Mouse (Mus musculus): ENCODE results near the gene Spock1. TPM values are rescaled to one million over a fixed set of nuclear protein-coding genes. Genes with fewer than 3 reads are reported as not detected.

Spock1 gene
- total RNA-seq, 2 experiments from 2014 or later: not detected

DNA sequence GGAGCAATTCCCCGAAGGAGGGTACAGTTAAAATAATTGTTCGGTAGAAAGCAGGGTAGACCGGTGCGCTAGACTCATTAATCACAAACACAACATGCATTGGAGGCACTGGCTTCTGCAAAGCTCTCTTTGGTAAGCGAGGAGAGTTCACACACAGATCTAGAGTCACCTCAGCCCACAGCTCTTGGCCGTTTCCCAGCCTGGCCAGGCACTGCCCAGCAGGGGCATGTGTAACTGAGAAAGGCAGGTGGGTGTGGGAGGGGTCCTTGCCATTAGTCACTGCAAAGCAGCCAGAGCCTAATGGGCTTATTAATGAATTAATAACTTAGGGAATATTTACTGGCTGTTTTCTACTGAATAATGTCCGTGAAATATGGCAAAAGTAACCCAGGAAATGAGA is 172.1 kb downstream of the Spock1 start:
- no peak for ATAC-seq (ENCODE audit: poor library complexity, severe bottlenecking)

DNA sequence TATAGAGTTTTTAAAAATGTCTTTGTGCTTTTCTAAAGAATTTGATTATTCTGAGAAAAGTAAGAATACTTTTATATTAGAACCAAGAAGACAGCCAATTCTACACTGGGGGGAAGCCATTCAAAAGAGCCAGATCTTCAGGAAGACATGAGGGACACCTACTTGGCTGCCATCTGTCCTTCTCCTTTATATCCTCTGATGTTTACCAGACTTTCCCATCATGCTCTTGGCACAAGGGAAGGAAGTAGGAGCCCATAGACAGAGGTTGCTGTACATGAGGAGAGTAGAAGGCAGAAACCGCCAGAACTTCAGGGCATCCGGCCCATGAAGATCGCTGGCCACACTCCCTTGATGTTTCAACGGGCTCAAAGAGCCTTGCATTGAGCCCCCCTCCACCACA is 173.6 kb downstream of the Spock1 start:
- ATAC-seq (ENCODE audit: poor library complexity, severe bottlenecking): no peak

DNA sequence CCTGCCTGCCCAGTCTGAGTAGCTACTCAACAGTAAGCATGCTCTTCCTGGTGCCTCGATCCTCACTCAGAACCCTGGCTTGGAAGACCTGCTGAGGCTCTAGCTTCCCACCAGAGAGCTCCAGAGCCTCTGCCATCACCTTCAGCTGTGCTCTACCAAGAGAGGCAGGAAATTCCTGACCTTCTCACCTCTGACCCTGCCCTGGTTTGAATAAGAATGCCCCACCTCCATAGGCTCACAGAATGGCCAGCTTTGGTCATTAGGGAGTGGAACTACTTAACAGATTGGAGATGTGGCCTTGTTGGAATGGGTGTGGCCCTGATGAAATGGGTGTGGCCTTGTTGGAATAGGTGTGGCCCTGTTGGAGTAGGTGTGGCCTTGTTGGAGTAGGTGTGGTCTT is 174.6 kb downstream of the Spock1 start:
- no peak for ATAC-seq (ENCODE audit: poor library complexity, severe bottlenecking)

DNA sequence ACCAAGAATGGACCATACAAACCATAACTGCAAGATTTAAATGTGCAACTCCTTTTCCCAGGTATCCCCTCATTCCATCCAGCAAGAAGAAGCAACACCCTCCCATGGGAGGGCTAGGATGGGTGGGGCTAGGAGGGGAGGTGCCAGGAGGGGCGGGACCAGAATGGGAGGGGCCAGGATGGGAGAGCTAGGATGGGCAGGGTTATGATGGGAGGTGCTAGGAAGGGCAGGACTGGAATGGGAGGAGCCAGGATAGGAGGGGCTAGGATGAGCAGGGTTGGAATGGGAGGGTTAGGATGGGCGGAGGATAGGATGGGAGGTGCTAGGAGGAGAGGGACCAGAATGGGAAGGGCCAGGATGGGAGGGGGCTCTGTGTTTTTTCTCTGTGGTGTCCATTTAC is 175.9 kb downstream of the Spock1 start:
- ATAC-seq (ENCODE audit: poor library complexity, severe bottlenecking): no peak

DNA sequence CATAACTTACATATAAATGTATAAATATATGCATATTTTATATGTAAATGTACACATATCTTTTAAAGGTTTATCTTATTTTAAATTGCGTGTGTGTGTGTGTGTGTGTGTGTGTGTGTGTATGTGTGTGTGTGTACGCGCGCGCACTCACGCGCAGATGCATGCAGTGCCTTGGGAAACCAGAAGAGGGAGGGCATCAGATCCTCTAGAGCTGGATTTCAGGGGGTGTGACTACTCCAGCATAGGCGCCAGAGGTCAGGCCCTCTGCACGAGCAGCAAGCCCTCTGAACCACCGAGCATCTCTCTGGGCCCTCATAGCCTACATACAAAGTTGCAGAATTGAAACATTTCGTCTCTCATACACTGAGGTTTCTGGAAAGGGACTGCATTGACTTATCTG is 180.4 kb downstream of the Spock1 start:
- no peak for ATAC-seq (ENCODE audit: poor library complexity, severe bottlenecking)

DNA sequence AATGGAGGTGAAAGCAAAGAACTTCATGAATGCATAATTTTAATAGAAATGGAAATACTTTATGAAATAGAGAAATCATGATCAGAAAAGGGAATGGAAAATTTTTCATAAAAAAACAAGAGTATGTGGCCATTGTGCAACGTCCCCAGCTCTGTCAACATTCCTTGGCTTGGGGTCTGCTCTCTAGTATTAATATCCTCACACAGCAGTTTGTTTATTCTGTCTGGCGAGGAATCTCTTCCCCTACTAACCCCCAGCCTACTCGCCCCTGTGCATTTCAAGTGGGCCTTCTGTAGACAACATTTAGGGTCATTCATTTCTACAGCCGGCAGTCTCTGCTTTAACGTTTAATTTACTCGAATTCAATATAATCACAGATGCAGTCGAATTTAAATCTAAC is 181.5 kb downstream of the Spock1 start:
- no peak for ATAC-seq (ENCODE audit: poor library complexity, severe bottlenecking)

DNA sequence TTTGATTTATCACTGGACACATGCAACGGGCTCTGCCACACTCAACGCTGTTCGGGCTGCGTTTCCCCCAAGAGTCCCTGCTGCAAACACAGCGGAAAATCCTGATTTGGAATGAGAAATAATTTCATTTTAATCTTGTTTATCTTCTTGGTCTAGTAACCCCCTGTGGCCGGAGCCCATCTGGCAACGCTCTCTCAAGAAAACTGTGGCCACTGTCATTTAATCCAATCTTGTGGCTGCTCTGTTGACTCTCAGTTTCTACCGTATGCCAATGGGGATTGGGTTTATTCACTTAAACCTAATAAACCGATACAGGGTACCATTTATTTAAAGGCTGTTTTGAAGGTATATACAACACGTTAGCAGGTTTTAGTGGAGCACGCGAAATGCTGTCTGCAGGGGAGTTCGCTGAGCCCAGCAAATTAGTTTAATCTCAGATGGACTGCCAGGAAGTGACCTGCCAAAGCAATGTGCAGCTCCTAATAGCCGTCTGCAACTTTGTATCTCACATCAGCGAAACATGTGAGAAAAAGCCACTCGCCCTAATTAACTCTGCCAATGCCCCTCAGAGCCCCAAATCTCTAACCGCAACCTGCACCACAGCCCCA is 185.7 kb downstream of the Spock1 start:
- no peak for ATAC-seq (ENCODE audit: poor library complexity, severe bottlenecking)

DNA sequence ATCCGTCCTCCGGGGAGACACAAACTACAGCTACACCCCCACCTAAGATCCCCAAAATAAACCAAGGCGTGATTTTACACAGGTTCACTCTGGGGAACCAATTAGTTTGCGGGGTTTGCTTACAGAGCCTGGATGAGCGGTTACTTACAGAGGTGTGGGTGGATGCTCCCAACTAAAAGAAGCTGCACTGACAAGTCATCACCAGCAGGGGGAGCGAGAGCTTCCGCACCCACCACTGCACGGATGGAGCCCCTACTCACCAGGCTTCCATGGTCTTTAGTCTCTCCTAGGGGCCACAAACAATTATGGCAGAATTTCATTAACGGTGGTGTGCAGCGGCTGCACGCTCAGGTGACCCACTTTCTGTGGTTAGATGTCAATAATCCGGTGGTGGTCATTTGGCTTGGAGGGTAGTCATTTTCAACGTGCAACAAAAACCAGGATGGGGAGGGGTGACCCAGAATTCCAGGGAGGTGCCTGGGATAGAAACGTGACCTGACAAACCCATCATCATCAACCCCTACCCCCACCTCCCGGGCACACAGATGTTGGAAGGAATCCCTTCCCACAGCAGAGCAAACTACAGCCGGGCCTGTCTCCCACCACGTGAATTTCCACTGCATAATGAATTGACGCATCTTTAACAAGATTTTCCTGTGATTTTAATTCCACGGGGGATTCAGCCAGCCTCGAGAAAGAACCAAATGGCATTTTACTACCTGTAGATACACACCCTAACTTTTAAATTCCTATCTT is 186.4 kb downstream of the Spock1 start:
- no peak for ATAC-seq (ENCODE audit: poor library complexity, severe bottlenecking)

DNA sequence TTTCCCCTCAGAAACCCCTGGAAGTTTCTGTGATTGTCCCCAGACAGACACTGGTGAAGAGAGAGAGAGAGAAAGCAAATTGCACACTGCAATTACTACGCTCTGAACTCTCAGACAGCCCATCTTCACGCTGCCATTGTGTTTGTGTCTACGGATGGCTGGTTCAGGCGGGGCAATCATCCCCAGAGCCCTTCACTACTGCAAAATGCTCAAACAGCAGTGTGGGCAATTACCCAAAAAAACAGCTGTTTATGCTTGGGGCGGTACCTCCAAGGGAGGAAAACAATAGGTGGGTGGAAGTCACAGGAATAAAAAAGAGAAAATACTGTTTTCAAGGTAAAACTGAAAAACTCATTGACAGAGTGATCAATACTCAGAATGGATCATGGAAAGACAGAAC is 190.0 kb downstream of the Spock1 start:
- ATAC-seq (ENCODE audit: poor library complexity, severe bottlenecking): no peak

DNA sequence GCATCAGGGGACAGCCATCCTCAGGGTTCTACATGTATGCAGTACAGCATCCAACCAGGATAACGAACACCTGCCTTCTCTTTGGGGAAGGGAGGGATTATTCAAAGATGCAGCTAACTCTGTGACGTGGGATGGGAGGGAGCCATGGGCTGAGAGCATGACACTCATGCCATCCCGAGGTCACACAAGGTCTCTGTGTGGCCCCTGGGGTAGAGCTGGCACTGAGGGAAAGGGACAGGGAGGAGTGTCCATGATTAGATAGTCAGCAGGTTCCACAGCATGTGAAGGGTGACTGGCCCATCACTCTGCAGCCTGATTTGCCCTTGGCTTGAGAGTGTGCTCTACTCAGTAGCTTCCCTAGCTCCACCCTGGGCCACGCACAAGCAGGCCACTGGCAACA is 195.2 kb downstream of the Spock1 start:
- ATAC-seq (ENCODE audit: poor library complexity, severe bottlenecking): no peak

DNA sequence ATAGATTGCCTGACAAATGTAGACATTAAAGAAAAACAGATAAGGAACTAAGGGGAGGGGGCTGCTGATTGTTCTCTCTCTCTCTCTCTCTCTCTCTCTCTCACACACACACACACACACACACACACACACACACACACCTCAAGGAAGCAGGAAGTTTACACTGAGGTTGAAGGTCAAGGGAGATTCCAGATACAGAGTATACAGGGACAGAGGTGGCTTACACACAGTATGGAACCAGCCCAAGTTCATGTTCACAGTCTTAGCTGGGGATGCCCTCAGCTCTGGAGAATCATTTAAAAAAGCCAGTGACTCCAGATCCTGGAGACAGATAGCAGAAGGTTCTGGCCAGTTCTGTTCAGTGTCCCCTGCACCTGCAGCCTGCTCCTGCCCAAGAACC is 199.7 kb downstream of the Spock1 start:
- no peak for ATAC-seq (ENCODE audit: poor library complexity, severe bottlenecking)

DNA sequence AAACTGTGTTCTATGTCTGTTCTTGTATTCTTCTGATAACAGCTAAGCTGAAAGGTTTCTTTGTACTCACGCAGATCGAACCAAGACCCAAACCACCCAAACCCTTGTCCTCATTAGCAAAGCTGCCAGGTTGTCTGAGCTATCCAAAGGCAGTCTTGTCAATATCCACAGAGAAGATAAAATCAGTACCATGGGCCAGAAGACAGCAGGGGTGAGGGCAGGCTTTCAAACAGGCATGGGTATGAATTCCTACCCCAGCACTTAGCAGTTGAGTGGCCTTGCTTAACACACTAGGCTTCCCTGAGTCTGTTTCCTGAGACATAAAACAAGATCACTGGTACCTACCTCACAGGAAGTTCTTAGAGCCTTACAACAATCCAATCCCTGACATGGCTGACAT is 205.2 kb downstream of the Spock1 start:
- no peak for ATAC-seq (ENCODE audit: poor library complexity, severe bottlenecking)

DNA sequence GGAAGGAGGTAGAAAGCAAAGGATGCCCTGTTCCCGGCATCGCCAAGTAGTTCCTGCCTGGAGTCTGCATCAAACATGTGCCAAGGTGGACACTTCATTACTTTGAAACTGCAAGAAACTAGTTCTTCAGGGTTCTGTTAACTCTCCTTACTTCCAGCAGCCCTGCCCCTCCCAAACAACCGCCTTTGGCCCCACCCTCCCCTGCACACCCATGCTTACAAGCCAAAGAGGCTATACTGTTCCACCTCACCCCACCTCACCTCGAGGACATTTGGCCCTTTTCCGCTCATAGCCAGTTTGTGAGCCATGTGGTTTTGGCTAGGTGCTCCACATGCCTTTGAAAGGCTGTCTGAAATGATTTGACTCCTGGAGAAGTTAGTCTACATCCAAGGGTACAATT is 211.4 kb downstream of the Spock1 start:
- no peak for ATAC-seq (ENCODE audit: poor library complexity, severe bottlenecking)

DNA sequence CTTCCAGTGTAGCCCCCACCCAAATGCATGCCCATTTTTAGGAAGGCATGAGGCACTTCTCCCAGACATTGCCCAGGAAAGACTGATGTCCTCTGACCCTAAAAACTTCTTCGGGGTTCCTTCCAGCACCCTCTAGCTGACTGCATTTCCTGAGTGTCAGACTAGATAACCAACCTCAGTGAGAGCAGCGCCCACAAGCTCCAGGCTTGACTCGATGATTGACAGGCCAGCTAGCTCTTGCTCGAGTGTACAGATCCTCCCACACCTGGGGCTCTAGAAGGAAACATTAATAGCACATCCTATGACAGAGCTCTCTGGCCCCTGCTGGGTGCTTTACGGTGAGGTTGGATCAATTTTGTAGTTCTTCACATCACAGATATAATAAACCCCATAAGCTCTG is 219.2 kb downstream of the Spock1 start:
- no peak for ATAC-seq (ENCODE audit: poor library complexity, severe bottlenecking)

DNA sequence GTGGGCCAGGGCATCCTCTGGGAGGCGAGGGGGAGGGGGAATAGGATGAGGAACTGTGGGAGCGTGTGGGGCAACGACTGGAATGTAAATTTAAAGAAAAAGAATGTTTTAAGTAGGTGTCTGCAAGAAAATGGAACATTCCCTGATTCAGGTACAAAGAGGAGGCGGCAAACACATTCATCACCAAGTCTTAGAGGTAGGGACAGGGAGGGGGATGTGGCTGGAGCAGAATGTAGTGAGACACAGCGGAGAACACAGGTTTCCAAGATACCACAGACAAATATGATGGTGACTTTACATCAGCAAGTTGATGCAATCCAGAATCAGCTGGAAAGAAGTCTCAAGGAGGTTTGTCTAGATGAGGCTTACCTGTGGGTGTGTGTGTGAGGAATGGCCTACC is 221.7 kb downstream of the Spock1 start:
- ATAC-seq (ENCODE audit: poor library complexity, severe bottlenecking): no peak

DNA sequence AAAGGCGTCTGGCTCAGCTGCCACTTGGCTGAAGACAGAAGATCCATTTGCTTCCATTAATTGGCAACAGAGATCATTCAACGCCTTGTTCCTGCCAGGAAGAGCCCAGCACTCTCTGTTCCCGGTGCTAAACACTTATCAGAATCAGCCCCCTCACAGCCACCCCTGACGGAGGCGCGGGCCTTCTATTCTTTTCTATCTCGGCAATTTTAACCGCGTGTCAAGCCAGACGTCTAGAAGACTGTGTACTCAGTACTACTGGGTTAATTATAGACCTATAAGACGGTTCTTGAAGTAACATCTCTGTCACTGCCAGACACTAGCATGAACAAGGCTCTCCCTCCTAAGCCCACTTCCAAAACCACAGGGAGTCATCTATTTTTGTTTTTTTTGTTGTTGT is 222.9 kb downstream of the Spock1 start:
- ATAC-seq (ENCODE audit: poor library complexity, severe bottlenecking): no peak

DNA sequence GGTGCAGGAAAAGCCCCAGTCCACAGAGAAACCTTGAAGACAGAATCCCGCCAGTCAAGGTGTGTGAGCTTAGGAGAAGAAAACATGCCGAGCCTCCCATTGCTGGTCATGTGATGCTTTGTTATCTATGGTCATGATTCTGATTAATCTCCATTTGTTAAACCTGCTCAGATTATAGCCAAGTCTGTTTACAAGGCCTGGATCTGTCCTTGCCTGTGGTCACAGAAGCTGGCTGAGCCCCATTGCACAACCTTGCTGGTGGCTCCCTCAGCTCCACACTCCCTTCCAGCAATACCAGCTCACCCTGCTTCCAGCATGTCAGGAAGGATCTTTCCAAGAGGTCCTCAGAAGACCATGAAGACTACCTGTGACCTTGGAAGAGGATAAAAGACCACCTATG is 228.5 kb downstream of the Spock1 start:
- no peak for ATAC-seq (ENCODE audit: poor library complexity, severe bottlenecking)

DNA sequence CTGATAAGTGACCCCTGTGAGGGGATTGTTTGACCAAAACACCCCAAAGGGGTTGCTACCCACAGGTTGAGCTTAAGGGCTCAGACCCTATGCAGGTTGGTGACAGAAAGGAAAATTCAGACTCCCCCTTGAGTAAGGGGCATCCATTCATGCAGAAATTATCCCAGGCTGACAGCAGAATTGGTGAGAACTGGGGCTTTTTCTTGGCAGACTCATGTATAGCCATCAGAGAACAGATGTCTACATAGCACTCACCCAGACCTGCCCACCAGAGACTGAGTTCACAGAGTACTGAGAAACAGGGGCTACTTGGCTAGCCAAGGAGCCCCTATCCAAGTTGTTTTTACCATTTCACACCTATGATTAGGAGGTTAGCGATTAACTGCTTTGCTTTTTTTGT is 231.3 kb downstream of the Spock1 start:
- ATAC-seq (ENCODE audit: poor library complexity, severe bottlenecking): no peak

DNA sequence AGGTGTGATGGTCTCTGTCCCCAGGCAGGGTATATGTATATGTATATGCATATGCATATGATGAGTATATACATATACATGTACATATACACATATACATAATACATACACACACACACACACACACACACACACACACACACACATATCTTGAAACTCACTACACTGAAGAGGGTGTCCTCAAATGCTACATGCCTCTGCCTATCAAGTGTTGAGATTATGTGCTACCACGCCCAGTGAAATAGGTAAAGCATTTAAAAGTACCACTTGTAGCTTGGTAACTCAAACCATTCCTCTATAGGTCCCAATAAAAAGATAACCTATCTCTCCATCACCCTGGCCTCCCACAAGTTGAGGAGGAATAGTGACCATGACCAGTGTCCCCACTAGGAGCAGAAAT is 234.7 kb downstream of the Spock1 start:
- no peak for ATAC-seq (ENCODE audit: poor library complexity, severe bottlenecking)

DNA sequence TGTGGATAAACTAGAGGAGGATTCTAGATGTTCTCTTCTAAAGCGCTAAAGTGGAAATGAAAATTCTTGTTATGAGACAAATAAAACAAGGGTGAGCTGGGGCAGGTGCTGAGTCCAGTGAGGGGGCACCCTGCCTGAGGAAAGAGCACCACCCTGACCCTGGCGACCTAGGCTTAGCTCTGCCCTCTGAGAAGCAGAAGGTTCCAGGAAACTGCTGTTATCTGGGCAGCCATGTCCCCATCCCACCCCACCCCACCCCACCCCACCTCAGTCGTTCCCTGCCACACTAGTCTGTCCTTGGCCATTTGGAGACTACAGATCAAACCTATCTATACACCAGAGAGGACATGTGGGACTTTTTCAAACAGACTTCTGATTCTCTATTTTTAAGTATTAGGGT is 235.4 kb downstream of the Spock1 start:
- no peak for ATAC-seq (ENCODE audit: poor library complexity, severe bottlenecking)

DNA sequence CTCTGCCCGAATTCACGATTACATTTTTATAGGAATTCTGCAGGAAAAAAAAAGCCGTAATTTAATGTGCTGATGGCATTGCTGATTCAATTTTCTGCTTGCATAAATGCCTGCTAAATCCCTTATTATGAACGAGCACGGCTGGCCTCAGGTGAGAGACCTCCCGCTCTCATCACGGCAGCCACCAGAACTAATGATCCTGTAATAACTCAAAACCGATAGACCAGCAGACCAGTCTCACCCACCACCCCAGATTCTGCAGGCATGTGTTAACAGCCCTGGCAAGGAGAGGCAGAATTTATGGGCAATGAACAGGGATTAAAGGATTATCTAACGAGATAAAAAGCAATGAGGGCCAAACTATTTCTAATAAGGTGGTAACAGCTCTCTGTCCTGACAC is 236.2 kb downstream of the Spock1 start:
- no peak for ATAC-seq (ENCODE audit: poor library complexity, severe bottlenecking)

DNA sequence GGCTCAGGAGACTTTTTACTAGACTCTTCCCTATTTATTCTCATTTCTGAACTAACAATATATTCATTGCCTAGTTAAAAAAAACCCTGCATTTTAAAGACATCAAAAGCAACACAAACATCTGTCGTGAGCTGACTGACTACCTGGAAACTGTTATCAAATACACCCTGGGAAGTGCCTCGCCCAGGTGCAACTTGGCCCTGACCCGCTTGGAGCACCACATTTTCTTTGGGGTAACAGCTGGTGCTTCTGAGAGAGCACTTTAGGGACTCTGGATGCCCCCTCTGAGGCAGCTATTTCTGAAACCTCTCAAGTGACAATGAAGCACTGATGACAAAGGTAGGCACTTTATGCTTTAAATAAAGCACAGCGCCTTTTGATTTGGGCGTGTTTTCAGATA is 236.8 kb downstream of the Spock1 start:
- ATAC-seq (ENCODE audit: poor library complexity, severe bottlenecking): no peak

DNA sequence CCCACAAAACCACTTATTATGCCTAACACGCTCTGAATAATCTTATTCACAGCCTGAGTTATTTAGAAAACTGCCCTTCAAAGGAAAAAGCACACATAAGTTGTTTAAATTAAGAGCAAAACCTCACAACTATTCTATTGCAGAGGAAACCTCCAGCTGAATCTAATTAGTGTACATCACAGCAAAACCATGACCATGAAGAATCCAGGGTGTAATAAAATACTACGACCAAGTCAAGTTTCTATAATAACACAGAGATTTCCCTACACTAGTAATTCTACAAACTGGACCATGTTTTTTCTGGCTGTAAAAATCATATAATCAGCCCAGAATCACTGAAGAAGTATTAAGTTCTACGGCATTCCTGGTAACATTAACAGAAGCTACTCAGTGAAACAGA is 240.5 kb downstream of the Spock1 start:
- ATAC-seq (ENCODE audit: poor library complexity, severe bottlenecking): no peak
